Mouse (Mus musculus): ENCODE measurements at regions not wholly inside any gene's neighbourhood (a gene's known extent, or its start where the extent isn't known, plus 50 kb on each side); places are given as distances from the start of the nearest gene placed in this dataset.

DNA sequence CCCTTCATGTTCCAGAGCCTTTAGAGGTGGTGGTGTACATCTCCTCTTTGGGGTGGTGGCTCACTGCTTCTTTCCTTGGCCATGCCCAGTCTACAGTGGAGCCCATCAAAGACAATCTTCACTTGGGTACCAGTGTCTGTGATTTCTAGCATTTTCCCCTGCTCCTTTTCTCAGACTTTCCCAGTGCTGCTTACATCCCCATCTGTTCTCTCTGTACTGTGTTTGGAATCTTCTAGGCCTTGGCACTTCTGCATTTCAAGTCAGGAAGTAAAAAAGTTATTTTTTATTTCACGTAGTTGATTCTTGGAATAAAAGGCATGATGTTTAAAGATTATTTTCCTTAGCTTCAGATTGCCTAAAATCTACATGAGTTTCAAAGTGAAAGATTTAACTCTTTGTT lies 455.4 kb downstream of the Sorl1 start:
- DNase-seq = no peak

DNA sequence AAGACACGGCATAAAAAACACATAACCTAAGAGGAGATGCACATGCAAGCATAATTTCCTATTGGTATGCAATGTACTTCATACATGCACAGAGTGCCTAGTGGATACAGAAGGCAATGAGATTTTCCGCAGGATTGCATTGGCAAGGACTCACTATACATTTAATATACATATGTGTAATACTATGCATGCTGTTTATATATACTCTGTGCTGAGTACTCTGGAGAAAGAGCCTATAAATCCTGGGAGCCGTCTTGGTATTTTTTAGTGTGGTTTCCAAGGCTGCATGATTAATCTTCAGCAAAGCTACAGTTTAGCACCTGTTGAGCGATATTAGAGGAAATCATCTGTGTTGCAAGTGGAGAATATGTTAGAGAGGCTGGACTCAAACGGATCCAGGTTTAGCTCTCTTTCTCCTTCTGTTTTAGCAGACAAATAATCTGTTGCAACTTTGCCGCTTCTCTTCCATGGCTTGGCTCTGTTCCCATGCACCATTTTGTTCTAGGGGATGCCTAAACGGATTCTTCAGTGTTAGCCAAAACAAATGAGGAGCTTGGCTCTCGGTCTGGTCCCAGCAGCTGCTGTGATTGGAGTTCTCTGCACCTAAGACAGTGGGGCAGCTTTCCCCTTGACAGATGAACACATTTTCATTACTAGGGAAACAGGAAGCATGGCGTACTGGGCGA lies 459.0 kb downstream of the Sorl1 start:
- peak; percentile 24 for DNase-seq

DNA sequence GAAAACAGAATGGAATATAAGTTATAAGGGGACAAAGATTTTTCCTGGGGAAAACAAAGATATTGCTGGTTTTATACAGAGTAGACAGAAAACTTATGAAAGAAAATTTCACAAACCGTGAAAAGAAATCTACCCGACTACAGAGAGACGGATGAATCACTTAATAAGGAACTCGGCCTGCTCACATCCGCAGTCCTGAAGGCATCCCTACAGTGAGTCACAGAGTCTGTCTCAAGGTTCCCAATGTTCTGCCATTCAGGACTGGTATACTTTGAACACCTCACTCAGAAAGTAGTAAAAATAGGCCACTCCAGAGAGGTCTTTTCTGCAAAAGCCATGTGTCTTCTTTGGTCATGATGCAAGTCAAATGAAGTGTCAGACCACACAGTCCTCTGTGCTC lies 463.5 kb downstream of the Sorl1 start:
- DNase-seq = no peak

DNA sequence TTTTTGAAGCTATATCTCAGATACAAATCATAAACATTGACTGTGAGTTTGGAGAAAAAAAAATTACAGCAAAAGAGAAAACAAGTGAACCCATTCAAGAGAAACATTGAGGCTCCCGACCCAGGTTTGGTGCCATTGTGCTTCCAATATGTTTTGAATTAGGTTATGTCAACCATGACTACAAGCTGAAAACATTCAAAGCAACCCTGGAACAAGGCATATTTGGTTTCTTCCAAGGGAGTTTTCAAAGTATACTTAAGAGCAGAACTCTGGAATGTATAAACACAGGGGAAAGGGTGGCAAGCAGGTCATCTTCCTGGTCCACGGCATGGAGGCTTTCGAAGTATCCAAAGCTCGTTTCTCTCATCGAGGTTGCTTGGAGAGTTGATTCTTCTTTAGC lies 464.1 kb downstream of the Sorl1 start:
- no peak for DNase-seq

DNA sequence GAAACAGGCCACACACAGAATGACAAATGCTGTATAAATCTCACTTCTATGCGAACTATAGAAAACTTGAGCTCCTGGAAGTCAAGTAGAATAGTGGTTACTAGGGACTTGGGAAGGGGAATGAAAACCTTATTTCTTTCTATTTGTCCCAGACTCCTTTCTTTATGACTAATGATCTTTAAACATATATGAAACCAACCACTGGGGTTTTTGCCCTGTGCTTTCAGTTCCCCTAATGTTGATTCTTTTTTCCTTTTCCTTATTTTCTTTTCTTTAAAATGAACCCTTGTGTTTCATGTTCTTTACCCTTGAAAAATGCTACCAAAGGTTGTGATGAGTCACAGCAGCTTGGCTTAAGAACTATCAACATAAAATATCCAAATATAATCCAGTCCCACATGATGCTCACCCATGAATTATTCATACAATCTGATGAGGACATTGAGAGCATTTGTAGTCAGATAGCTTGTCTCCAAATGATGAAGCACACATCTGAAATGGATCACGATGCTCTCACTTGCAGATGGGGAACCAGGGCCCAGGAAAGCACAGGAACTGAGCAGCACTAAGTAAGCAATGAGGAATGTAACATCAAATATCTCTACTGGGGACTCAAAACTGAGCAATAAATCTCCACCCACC lies 470.2 kb upstream of the Ubash3b start:
- DNase-seq = no peak

DNA sequence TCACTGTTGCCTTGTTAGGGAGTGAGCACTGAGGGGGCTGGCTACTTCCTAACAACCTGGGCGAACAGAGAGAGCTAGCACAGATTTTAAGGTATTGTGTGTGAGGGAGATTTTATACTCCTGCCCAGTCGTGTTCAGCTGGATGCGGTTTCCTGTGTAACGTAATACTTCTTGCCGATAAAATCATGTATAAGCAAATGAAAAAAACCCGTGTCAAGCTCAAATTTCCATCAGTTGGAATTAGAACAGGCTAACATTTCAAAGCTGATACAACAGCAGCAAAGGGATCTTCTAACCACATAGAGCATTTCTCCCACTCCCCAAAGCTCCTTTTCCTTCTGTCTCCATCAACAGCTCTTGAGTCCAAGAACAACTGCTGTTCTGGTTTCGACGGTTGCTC lies 459.8 kb upstream of the Ubash3b start:
- DNase-seq = no peak

DNA sequence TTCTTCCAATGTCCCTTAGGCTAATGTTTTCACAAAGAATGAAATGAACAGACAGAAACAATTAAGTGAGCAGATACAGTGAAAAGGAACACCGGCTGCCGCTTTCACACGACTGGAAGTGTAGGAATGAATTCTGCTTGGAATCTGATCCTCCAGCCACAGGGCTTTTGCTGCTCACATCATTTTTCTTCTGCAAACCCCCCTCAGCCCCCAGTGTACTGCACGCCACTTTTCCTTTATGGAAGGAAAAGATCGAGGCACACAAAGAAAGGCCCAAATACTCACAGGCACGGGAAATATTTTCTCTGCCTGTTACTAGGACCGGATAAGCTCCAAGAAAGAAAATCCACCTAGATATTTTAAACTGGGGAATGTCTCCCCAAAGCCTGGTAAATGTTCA lies 452.5 kb upstream of the Ubash3b start:
- no peak for DNase-seq

DNA sequence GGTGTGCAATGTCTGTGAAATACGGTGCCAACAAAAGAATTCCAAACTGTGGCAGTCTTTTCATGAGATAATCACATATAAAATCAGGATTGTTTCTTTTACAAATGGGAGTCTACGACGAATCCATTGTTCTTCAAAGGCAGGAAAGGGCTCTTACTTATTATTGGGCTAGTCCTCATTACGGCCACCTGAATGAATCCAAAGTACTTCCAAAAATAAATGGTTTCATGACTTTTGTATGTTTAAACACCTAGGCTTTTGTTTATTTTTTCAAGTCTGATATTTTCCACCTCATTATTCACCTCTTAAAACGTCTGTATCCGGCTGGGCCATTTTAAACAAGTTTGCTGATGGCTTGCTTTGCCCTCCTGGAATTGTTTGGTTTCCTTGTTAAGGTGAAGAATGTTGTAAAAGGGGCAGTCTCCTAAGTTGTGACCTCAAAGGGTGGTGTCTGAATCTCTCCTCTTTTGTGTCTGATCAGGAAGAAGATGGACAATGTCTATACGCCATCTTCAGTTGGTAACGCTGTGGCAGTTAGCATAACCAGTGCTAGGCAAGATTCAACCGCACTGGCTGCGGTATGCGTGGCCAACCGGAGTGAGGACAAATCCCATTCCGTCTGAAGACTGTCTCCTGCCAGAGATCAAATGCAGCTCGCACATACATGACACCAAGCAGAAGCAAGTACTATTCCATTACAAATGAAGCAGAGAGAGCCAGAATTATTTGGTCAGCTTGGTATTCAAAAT lies 451.5 kb upstream of the Ubash3b start:
- no peak for DNase-seq

DNA sequence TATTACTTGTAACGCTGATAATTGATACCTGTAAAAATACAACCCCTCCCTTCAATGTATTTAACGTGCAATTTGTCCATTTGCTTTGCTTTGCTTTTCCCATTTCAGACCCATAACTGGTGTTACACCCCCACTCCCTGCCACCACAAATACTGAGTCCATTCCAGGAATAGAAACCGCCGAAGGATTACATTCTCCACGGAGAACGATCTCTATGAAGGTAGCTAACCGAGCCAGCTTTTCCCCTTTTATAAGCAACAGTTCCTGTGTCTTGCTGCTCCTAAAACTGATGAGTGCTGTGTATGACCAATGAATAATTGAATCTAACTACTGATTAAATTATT lies 450.9 kb upstream of the Ubash3b start:
- no peak for DNase-seq

DNA sequence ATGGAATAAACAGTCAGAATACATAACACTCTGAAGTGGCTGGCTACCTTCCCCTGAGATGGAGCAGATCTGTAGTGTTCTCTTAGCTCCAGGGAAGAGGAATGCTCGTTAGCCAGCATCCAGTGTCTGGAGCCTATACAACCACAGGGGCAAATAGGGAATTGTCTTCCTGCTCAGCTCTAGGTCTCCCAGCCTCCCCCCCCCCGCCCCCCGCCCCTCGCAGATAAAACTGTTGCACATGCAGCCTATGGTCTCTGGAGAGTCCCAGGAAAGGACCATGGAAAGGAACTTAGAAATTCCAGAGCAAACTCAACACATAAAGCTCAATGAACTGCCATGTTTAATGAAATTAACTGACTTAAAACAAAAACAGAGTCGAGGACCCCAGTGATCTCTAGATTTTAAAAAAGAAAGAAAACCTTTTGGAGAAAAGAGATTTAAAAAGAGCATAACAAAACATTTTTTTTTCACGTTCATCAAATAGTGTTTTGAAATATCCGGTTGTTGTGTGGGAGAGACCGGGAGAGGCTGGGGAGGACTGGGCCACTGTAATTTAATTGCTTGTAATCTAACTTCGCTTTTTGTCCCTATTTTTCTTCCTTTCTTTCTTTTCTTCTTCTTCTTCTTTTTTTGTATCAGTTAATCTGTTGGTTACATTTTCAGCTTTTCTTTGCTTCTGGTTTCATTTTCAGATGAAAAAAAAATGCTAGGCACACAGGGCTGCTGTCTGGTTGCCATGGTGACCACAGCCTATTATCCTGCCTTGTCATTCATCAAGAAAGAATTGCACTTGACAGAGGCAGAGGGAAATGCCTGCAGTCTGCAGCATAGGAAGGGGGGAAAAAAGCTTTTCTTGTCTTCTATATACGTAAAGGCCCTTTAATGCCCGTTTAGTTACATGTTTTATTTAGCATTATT lies 450.3 kb upstream of the Ubash3b start:
- peak; percentile 48 for DNase-seq

DNA sequence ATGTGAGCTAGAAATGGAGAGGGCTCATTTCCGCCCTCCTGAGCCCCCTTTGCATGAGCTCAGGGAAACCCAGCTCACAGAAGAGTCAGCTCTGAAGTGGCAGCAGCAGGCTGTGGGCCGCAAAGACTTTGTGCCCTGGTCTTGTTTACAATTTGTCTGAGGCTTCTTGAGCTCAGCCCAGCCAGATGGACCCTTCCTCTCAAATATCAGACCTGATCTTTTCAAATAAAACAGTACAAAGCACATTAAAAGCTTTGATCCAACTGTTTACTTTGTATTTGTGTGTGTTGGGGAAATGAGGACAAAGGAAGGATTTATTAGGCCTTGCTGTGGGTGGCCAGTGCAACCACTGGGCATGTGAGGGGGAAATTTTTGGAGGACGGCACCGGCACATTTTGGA lies 448.9 kb upstream of the Ubash3b start:
- no peak for DNase-seq

DNA sequence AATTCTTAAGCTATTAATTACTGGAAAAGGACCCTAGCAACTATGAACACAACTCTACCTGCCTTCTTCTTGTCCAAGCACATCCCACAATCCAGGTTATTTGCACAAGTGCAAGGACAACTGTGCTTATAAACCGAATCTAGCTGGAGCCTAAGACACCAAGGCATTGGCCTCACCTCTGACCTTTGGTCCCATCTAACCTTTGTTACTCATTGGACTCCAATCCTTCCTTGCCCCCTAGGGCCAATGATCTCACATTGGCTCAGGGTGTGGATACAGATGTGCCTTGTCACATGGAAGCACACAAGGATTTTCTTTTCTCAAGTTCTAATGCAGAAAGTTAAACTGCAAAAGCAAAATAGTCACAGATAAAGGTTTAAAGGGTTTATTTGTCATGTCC lies 444.6 kb upstream of the Ubash3b start:
- no peak for DNase-seq

DNA sequence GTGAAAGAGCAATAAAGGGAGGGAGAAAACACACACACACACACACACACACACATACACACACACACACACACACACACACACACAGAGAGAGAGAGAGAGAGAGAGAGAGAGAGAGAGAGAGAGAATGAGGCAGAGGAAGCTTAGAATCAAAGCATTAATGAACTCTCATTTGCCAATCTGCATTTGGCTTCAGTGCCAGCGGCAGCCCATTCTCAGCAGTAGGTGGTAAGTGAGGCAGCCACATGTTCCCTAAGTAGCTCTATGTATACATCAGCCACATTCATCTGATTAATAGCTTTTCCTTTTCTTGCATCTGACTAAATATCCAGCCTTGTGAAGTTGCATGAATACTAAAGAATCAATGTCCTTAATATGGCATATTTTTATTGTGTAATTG lies 443.4 kb upstream of the Ubash3b start:
- DNase-seq = no peak

DNA sequence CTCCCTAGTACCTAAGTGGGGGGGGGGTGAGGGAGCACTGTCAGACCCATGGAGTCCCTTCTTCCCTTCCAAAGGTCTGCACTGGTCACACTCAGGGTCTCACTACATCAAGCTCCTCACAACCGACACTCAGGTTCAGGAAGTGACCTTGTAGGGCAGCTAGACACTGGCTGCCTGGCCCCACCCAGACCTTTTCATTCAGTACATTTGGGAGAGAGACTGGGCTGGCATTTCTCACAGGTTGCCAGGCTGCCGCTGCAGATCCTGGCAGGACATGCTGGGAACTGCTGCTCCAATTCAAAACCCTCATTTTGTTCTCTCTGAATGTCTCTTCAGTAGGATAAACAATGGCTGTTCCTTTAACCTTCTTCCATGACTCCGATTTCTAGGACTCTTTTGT lies 439.3 kb upstream of the Ubash3b start:
- DNase-seq = no peak

DNA sequence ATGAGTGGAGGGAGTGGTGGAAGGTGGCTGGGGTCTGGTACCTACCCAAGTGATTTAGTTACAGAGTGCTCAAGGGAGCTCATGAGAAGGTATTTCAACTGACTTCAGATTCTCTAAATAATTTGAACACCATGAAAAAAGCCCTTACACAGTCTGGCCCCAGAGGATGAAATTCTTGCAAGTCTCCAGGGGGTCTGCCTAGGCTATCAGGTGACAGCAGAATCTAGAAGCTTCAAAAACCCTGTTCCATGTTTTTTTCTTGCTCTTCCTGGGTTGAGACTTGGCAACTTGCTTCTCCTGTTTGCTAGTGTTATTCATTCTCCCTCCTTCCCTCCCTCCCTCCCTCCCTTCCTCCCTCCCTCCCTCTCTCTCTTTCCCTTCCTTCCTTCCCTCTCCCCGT lies 438.4 kb upstream of the Ubash3b start:
- DNase-seq = no peak

DNA sequence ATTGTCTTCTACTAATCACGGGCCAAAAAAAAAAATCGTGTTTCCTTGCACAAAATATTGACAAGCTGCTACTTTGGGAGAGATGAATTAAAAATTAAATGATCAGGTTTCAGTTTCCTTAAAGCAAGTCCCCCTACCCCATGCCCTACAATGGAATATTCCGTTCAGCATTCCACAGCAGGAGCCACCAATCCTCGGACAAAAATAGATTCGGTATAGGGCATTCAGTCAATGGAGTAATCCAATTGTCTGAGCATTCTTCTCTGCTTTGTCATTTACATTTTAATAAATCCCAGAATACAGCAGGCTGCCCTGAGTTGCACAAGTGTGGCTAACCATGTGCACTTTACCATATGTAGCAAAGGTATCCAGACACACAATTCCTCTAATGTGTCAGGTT lies 434.3 kb upstream of the Ubash3b start:
- no peak for DNase-seq

DNA sequence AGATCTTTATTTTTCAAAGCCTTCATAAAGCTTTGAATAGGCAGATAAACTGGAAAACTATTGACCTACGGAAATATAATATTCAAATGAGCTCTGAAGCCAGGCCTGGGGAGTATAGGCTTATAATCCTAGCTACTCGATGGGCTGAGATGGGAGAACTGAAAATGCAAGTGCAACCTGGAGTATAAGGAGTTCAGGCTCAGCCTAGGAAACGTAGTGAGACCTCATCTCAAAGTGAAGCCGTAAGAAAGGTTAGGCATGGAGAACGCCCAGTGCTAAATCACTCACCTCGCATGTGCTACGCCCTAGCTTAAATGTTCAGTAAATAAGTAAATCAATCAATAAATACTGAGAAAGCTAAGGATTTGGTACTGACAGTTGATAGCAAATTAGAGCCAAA lies 432.5 kb upstream of the Ubash3b start:
- no peak for DNase-seq

DNA sequence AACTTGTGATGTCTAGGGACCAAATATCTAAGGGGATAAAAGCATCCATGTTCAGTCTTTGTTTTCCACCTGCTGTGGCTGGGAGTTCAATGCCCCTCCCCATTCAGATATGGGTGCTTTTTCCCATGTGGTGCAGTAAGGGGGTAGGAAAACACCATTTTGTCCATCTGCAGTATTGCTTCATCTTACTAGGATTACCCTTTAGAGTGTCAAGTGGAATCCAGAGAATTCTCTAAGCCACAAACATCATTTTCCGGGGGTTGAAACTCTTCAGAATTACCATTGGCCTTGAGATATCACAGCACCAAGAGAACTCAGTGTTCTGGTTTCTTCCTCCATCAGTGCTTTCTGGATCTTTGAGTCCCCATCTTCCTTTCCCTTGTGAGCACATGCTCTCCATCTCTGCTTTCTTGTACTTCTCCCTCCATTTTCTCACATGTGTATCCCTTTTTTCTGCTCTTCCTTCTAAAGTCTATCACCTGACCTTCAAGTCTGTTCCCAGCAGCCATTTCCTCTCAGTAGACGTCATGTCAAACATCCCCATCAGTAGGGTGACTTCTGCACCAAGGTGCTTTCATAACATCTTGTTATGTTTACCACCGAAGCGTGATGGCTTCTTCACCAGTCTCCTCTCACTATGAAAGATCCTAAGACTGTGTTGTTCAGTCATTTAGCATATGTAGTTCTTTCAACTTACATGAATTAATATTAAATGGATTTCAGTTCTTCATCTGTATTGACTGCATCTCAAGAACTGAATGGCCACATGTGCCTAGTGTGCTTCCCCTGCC lies 431.6 kb upstream of the Ubash3b start:
- no peak for DNase-seq

DNA sequence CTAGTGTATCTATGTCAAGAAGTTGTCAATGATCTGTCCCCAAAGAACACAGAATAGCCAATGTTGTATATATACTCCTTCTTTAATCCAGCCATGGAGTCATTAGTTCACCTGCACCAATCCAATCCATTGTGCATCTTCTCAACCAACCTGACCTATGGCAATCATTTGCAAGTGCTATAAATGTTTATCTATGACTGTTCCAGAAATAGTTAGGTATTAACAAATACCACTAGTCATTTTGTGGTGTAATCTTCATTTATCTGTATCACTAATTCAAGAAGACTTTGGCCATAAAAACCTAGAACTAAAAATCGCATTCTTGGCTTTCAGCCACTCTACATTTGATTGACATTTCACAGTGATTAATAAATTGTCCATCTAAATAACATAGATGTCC lies 430.6 kb upstream of the Ubash3b start:
- DNase-seq = no peak

DNA sequence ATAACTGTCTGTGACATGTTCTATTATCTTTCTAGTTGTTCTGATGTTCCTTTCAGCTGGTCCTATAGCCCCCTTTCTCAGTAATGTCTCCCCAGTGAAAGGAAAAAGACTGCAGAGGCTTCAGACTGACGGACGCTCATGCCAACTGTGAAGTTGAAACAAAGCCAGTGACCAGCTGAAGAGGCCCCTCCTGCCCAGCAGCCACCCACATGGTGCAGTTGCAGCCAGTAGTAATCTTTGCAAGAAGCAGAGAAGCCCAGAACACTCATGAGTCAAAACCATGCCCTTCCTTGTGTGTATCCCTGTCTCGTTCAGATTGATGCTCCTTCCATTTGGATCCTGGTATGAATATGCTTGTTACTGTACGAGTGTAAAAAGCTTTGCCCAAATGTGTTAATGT lies 428.7 kb upstream of the Ubash3b start:
- no peak for DNase-seq

DNA sequence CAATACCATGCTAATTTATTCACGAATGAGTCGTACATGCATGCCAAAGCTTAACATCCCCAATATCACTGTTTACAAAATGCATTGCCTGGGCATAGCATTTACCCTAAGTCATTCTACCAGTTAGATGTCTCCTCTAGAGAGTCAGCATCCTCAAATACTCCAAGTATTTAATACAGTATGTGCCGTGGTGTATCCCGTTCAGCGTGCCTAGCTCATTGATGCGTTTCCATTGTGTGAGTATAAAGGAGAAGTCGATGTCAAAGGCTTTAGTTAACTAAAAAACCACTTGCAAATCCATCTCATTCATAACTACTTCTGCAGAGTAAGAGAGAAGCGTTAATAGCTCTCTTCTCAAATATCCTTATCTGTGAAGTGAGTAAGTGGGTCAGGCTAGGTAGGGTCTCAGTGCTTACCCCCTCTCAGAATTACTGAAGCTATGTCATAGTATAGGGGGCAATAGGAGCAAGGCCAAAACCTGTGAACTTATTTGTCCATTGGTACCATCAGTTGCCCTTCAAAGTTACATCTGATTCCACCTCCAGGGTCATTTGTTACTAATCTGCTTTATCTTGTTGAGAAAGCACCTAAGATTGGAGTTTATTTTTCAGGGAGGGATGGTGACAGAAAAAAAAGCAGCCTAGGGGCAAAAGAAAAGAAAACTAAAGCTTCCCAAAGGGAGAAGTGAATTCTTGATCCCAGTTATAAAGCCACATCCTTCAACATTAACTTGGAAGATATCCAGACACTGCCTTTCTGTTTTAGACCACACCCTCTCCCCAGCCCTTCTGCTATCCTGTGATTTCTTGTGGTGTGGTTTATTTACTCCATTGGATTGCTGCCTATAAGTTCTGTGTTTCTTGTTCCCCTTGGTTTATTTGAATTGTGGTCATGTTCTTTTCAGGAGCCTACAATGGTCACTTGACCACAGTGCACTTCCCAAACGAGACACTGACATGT lies 427.2 kb upstream of the Ubash3b start:
- no peak for DNase-seq
